8 mouse cellular contexts compared by ENCODE assay signal in genomic region chr14:25522415-25522814, GRCm38 (mm10).
DNase-seq lines count a peak whose midpoint lies in the region; ATAC-seq lines count a peak whose summit lies in the region.

No protein-coding gene starts in this region.

- WGBS in heart, embryonic 12.5 days, result 6% methylated on average over 4 of the region's 4 CpGs
- WGBS in liver, embryonic 12.5 days (ENCODE audit: insufficient replicate concordance), result 10% methylated on average over 4 of the region's 4 CpGs

- no peaks in the 10 kb centered on the region for H3K27me3 ChIP-seq in heart, embryonic 12.5 days (replicated peaks)
- no peaks in the 10 kb centered on the region for H3K27me3 ChIP-seq in liver, embryonic 12.5 days (replicated peaks)

- ATAC-seq in heart, embryonic 12.5 days (ENCODE audit: insufficient number of reproducible peaks, low FRiP score), result peak; percentile 38
- ATAC-seq in common myeloid progenitor, adult 5-6 weeks (replicated peaks; ENCODE audit: low read depth, poor library complexity, severe bottlenecking), result peak; percentile 54
- ATAC-seq in liver, embryonic 12.5 days, result peak; percentile 86

- no peak for DNase-seq in heart, adult 18-20 months
- DNase-seq in CD8-positive naive resting alpha-beta T cell, adult 2 months (ENCODE audit: low read depth in 2 of 2, low spot score in 2 of 2), result peak; percentile 28 to 40
- DNase-seq in ovary, postnatal 14 days (ENCODE audit: low spot score), result no peak
- no peak for DNase-seq in adrenal gland, postnatal 14 days
- no peak for DNase-seq in gastrocnemius, postnatal 10 days

- H3K4me2 ChIP-seq in heart, embryonic 12.5 days, result no peak overlapping the region
- peak overlapping the region; percentile 38 for H3K4me2 ChIP-seq in liver, embryonic 12.5 days

- 0 out of 2 replicates have a peak overlapping the region, but pooled peaks have one; percentile 53 for H3K9ac ChIP-seq in heart, embryonic 12.5 days
- peak overlapping the region; percentile 64; the same call in 1 of the 2 replicates for H3K9ac ChIP-seq in liver, embryonic 12.5 days

- no peaks in the 10 kb centered on the region for H3K9me3 ChIP-seq in heart, embryonic 12.5 days (replicated peaks)
- no peaks in the 10 kb centered on the region for H3K9me3 ChIP-seq in liver, embryonic 12.5 days (replicated peaks)

- peaks cover 98% of the 10 kb centered on the region for H3K4me1 ChIP-seq in heart, embryonic 12.5 days (replicated peaks)
- peaks cover 100% of the 10 kb centered on the region for H3K4me1 ChIP-seq in liver, embryonic 12.5 days

- no peak overlapping the region for H3K4me3 ChIP-seq in heart, embryonic 12.5 days
- H3K4me3 ChIP-seq in liver, embryonic 12.5 days, result no peak overlapping the region

- H3K27ac ChIP-seq in heart, embryonic 12.5 days (ENCODE audit: poor library complexity, severe bottlenecking), result peak overlapping the region; percentile 87
- H3K27ac ChIP-seq in liver, embryonic 12.5 days, result peak overlapping the region; percentile 93

- peaks cover 7% of the 10 kb centered on the region for H3K36me3 ChIP-seq in heart, embryonic 12.5 days
- H3K36me3 ChIP-seq in liver, embryonic 12.5 days, result peaks cover 9% of the 10 kb centered on the region; the same call in 1 of the 2 replicates

Comparison
In these comparisons a context has a peak if more than half of its experiments do, and no peak if none do; other contexts are left out.
1. DNase-seq: peak in CD8-positive naive resting alpha-beta T cell, adult 2 months (2 of 2); none in heart, adult 18-20 months (0 of 2), ovary, postnatal 14 days (single experiment), adrenal gland, postnatal 14 days (single experiment) and gastrocnemius, postnatal 10 days (single experiment).
2. Peak in every context shown above with its lines, with median percentiles within 50 percentile points of each other: ATAC-seq.